Mouse (Mus musculus) WW6 (cell line): ENCODE data around the gene Fat1.
A peak's percentile ranks its signal among the peaks of the same experiment; 100 is the strongest.

Source experiments
- DNase-seq: peaks from one replicate; pipeline ENCODE4 v3.0.0-alpha.2; 2013; ENCODE audit warnings: low read depth, low spot score

Gene Fat1

GRCm38 (mm10) chr8:45002686-45003085 is 67.4 kb downstream of the Fat1 start:
- DNase-seq, result no peak

- no peak for DNase-seq
Observed at GRCm38 (mm10) chr8:45004021-45004420, 68.8 kb downstream of the Fat1 start.

DNA sequence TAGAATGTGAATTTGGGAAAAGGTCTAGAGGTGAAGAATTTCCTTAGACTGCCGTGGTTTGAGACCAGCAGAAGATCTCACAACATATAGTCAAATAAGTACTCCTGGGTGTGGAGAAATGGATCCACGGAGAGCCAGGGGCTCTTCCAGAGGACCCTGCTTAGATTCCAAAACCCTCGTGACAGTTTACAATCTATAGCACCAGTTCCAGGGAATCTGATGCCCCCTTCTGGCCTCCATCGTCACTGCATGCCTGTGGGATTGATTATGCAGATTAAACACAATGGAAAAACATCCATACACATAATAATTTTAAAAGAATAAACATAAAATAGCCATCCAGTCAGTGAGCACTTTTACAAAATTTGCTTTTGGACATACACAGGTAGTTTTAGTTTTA is 75.4 kb downstream of the Fat1 start:
- peak; percentile 33 for DNase-seq

- DNase-seq, result no peak
Observed at GRCm38 (mm10) chr8:45011774-45012173, 76.5 kb downstream of the Fat1 start.

DNA sequence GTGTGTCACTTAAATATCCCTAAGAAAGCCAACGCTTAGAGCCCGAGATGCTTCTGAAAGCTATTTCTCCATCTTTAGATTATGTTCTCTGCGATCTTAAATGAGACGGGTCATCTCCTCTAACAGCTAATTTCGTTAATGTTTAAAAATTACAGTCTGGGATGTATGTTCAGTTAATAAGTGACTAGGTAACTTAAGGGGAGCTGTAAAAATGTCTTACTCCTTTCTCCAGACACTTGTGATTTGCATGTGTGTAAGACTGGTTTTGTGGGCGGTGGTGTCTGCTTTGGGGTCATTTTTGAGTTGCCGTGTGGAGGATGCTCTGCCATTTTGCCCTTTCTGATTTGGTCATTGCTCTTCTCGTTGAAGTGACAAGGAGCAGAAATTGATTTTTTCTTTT is 78.6 kb downstream of the Fat1 start:
- no peak for DNase-seq

DNA sequence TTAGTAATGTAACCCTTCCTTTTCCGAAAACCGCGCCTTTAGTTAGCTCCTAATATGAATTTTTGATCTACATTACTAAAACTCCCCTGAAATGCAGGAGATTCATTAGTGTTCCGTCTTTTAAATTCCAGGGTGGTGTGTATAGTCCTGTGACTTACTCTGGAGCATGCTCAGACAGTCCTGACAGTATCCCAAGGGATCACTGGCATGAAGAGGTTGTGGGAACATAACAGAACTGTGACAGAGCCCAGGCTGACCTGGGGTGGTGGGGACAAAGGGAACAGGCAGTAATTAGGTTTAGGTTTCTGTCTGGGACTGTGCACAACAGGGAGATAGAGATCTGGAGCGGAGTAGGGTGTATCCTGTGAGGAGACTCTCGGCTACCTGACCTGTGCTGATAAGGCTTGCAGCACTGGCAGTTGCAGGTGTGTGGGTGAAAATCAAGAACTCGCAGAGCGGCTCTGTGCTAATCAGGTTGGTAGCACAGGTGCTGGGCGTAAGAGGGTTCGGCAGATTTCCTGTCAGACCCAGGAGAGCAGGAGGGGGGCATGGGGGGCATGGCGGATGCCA is 79.3 kb downstream of the Fat1 start:
- no peak for DNase-seq

GRCm38 (mm10) chr8:45015876-45016275 is 80.6 kb downstream of the Fat1 start:
- DNase-seq, result no peak

- no peak for DNase-seq
Observed at GRCm38 (mm10) chr8:45019241-45019640, 84.0 kb downstream of the Fat1 start.

- no peak for DNase-seq
Observed at GRCm38 (mm10) chr8:45021171-45021570, 85.9 kb downstream of the Fat1 start.

DNA sequence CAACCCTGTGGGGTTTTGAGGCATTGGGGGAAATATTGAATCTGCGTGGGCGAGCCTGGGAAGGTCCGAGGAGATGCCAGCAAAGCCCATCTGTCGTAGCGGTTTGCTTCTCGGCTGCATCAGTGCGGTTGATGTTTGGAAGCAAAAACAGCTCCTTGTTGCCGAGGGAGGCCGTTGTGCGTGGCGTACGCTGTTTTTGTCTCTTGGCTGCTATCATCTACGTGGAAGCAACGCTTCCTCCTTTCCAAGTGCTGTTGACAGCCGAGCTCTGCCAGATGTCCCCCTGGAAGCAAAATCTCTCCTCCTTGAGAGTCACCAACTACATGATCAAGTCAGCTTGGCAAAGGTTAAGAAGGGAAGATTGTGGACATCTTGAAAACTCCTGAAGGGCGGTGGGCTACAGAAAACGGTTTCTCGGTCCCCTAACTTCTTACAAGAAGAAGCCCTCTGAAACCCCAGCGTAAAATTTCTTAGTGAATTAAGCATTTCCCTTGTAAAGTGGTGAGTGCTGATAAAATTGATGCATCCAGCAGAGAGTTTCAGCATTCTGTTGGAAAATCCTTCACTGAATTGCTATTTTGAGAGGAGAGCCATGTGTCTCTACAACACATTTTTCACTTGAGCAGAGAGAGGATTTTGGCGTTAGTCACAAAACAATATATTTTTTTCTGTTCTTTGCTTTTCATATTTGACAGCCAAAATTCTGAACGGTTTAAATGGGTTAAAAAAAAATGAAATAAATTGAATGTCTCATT is 86.8 kb downstream of the Fat1 start:
- no peak for DNase-seq

- no peak for DNase-seq
Observed at GRCm38 (mm10) chr8:45028081-45028497, 92.8 kb downstream of the Fat1 start.

GRCm38 (mm10) chr8:45038350-45038749 is 103.1 kb downstream of the Fat1 start:
- no peak for DNase-seq

GRCm38 (mm10) chr8:45044160-45044559 is 108.9 kb downstream of the Fat1 start:
- DNase-seq, result no peak

DNA sequence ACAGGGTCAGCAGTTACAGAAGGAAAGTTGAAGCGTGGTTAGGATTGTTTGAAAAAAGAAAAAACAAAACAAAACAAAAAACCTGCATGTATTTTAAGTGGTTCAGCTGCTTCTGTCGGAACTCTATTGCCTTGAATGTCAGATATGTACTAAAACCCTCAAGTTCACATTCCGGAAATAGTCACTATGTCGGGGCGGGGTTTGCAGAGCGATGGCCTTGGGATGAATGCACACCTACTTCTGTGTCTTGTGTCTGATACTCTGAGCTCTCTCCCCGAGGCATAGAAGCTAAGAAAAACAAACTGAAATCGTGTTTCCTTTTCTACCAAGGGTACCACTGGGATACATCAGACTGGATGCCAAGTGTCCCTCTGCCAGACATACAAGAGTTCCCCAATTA is 115.2 kb downstream of the Fat1 start:
- DNase-seq, result no peak

GRCm38 (mm10) chr8:45051236-45051635 is 116.0 kb downstream of the Fat1 start:
- no peak for DNase-seq

DNA sequence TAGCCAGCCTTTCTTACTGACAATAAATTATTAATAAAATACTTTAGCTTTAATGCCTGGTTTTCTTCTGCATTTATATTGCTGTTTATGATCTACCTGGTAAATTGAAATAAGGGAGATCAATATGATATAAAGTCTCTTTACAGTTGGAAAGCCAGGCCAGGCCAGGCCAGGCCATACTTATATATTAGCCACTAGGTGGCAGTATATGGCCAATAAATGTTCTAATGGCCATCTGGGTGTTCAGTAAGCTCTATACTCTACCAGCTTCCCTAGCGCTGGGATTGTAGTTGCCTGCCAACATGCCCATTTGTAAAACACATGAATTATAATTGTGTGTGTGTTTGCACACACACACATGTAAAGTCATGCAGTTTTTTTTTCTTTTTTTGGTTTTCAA is 117.0 kb downstream of the Fat1 start:
- DNase-seq, result no peak

- no peak for DNase-seq
Observed at GRCm38 (mm10) chr8:45052618-45053017, 117.4 kb downstream of the Fat1 start.

GRCm38 (mm10) chr8:45055500-45055899 is 120.3 kb downstream of the Fat1 start:
- no peak for DNase-seq

DNA sequence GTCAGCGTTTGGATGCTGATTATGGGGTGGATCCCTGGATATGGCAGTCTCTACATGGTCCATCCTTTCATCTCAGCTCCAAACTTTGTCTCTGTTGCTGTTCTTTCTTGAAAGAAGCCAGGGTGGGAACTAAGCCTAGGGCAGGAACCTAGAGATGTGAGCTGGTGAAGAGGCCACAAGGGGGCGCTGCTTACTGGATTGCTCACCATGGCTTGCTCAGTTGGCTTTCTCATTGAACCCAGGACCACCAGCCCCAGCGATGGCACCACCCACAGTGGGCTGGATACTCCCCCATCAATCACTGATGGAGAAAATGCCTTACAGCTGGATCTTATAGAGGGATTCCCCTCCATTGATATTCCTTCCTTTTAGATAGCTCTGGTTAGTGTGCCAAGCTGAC is 121.6 kb downstream of the Fat1 start:
- no peak for DNase-seq

DNA sequence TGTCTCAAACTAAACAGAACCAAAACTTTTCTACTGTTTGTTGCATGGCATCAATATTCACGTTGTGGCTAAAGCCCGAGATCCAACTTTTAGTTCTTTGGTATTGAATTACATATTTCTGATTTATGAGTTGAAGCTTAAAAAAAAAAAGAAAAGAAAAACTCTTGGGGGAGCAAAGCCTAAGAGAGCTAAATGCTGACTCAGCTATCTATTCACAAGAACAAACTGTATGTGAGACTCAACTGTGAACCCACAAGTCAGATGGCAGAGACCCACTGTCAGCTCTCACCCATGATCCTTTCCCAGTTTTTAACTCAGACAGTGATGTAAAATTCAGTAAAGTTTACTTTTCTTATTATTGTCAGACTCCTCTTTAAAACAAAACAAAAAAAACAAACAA is 124.8 kb downstream of the Fat1 start:
- no peak for DNase-seq

DNA sequence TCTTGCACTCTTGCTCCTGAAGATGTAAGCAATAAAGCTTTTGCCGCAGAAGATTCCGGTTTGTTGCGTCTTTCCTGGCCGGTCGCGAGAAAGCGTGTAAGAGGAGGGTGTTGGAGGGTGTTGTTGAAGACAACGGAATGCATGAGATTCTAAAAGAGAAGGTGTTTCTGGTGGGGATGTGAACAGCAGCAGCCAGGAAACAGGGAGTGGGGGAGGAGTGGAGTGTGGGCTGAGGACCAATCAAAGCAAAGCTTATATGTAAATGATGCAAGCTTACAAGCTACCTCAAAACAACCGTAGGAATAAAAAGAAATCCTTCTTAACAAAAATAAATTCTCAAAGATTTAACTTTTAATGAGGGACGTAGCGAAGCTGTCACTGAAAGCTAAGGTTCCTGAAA is 127.1 kb downstream of the Fat1 start:
- no peak for DNase-seq

DNA sequence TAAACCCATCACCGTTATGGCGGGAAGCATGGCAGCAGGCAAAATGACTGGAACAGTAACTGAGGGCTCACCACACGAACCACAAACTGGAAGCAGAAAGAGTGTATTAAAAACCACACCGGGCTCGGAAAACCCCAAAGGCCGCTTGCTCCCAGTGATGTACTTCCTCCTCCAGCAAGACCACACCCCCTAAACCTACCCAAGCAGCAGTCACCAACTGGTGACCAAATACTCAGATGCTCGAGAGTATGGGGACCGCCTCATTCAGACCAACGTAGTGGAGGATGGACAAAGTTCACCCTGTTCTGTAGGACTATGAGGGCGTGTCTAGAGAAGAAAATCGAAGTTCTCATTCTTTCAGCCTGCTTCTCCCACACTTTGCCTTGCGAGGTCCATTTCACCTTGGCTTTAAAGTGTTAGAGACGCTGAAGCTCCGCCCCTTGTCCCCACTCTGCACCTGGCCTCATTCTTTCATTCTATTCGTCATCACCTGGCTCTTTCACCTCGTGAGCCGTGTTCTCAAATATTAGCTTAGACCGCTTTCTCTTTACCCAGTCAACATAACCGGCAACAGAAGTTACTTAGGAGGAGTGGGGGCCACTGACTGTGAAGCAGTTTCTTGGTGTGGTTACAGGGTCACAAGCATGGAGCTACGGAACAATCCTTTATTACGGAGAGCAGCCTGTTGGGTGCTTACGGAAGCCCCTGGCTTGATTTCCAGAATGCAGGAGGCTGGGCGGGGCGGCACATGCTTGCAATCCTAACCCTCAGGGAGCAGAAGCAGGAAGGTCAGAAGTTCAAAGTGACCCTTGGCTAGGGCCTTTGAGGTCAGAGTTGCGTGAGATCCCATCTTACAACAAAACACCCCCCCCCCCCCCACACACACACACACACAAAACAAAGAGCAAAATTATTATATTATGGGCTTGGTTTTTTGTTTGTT is 128.0 kb downstream of the Fat1 start:
- DNase-seq, result no peak
